ENCODE assay signal across 8 mouse cellular contexts in genomic region chr10:86705922-86706752, GRCm38 (mm10). TPM values are rescaled to one million over a fixed set of nuclear protein-coding genes. Genes with fewer than 3 reads are reported as not detected.
DNase-seq lines count a peak whose midpoint lies in the region; ATAC-seq and TF ChIP-seq lines count a peak whose summit lies in the region.

No protein-coding gene starts in this region.

- peak overlapping the region; percentile 92 for H3K4me2 ChIP-seq in CH12.LX (ENCODE audit: insufficient read depth, low read depth, poor library complexity, severe bottlenecking)
- peak overlapping the region; percentile 62 for H3K4me2 ChIP-seq in embryonic facial prominence, embryonic 14.5 days (ENCODE audit: low read depth, low read length)
- peak overlapping the region; percentile 67 for H3K4me2 ChIP-seq in heart, embryonic 12.5 days

- dilution Hi-C loops in CH12.LX (cut with MboI; ENCODE audit: extremely low pct_ligation_motif_present, extremely low pct_unique_long_range_greater_than_20kb, low sequenced_read_pairs), result no loop called here

- H3K36me3 ChIP-seq in CH12.LX (replicated peaks in 1 of 2; ENCODE audit: control insufficient read depth in 1 of 2, insufficient read depth in 1 of 2, low read length in 1 of 2), result peaks cover 27 to 34% of the 10 kb centered on the region in 2 experiments
- H3K36me3 ChIP-seq in embryonic facial prominence, embryonic 14.5 days (ENCODE audit: control insufficient read depth, insufficient read depth, low read length), result peaks cover 31% of the 10 kb centered on the region
- H3K36me3 ChIP-seq in heart, embryonic 12.5 days, result peaks cover 21% of the 10 kb centered on the region
- H3K36me3 ChIP-seq in megakaryocyte, embryonic 14.5 days (replicated peaks; ENCODE audit: low read length), result peaks cover 34% of the 10 kb centered on the region

- no peaks in the 10 kb centered on the region for H3K27me3 ChIP-seq in CH12.LX (replicated peaks)
- H3K27me3 ChIP-seq in Patski, result no peaks in the 10 kb centered on the region
- no peaks in the 10 kb centered on the region for H3K27me3 ChIP-seq in embryonic facial prominence, embryonic 14.5 days (replicated peaks; ENCODE audit: control insufficient read depth, insufficient read depth, low read length)
- no peaks in the 10 kb centered on the region for H3K27me3 ChIP-seq in heart, embryonic 12.5 days (replicated peaks)
- H3K27me3 ChIP-seq in megakaryocyte, embryonic 14.5 days (replicated peaks), result no peaks in the 10 kb centered on the region

- H3K9ac ChIP-seq in CH12.LX (ENCODE audit: insufficient read depth, low read depth), result peak overlapping the region; percentile 89
- peak overlapping the region; percentile 77 for H3K9ac ChIP-seq in embryonic facial prominence, embryonic 14.5 days (ENCODE audit: low read depth, low read length)
- peak overlapping the region; percentile 77 for H3K9ac ChIP-seq in heart, embryonic 12.5 days

- H3K79me2 ChIP-seq in CH12.LX (replicated peaks; ENCODE audit: control insufficient read depth, extremely low read depth, insufficient read depth, poor library complexity, severe bottlenecking), result peaks cover 39% of the 10 kb centered on the region

- TF ChIP-seq EP300 in CH12.LX (IDR thresholded peaks at IDR 0.05; ENCODE audit: low read length), result peak; percentile 88

- in situ Hi-C loops in CH12.LX (cut with MboI; ENCODE audit: low pct_ligation_motif_present, low pct_unique_long_range_greater_than_20kb, low sequenced_read_pairs) (no loop called here), Patski (cut with MboI; ENCODE audit: low pct_unique_long_range_greater_than_20kb) (no loop called here)

- TF ChIP-seq RAD21 in CH12.LX (IDR thresholded peaks at IDR 0.05; ENCODE audit: low read depth, low read length), result no peak; the same call in 1 of the 2 replicates

- peak; percentile 91 for DNase-seq in CH12.LX (ENCODE audit: extremely low read depth)
- peak; percentile 93 for DNase-seq in Patski (ENCODE audit: low read depth, low spot score)
- DNase-seq in embryonic facial prominence, embryonic 14.5 days (ENCODE audit: low spot score), result peak; percentile 99
- peak; percentile 82 to 85 for DNase-seq in kidney, postnatal 25 days
- peak; percentile 86 for DNase-seq in right cerebral cortex, postnatal 25 days
- no peak for DNase-seq in layer of hippocampus, adult 18-20 months (ENCODE audit: low spot score in 2 of 2)

- POLR2A ChIA-PET in Patski (lab: Charles Lee), result interaction anchor here (0.7 to 1.0 kb wide), 2 partner anchors 73 to 405 kb away, joined by 3 to 4 read pairs; no protein-coding TSS in a partner anchor

- peak overlapping the region; percentile 70 to 96 (median 79) for H3K4me3 ChIP-seq in CH12.LX (replicated peaks in 1 of 3; ENCODE audit: low read depth in 2 of 3, low read length in 2 of 3, poor library complexity in 1 of 3)
- peak overlapping the region; percentile 90 for H3K4me3 ChIP-seq in embryonic facial prominence, embryonic 14.5 days (ENCODE audit: low read depth, low read length)
- peak overlapping the region; percentile 96 for H3K4me3 ChIP-seq in heart, embryonic 12.5 days
- peak overlapping the region; percentile 99 for H3K4me3 ChIP-seq in megakaryocyte, embryonic 14.5 days (replicated peaks)

- 4% methylated on average over 33 of the region's 33 CpGs for WGBS in embryonic facial prominence, embryonic 14.5 days
- WGBS in heart, embryonic 12.5 days, result 4% methylated on average over 33 of the region's 33 CpGs

- H3K27ac ChIP-seq in CH12.LX (ENCODE audit: insufficient read depth, low read depth), result peak overlapping the region; percentile 100
- H3K27ac ChIP-seq in embryonic facial prominence, embryonic 14.5 days (replicated peaks; ENCODE audit: low read depth, low read length), result peak overlapping the region; percentile 97
- H3K27ac ChIP-seq in heart, embryonic 12.5 days (ENCODE audit: poor library complexity, severe bottlenecking), result peak overlapping the region; percentile 93

- H3K9me3 ChIP-seq in CH12.LX (replicated peaks; ENCODE audit: low read length), result no peaks in the 10 kb centered on the region
- no peaks in the 10 kb centered on the region for H3K9me3 ChIP-seq in embryonic facial prominence, embryonic 14.5 days (ENCODE audit: control insufficient read depth, low read length)
- no peaks in the 10 kb centered on the region for H3K9me3 ChIP-seq in heart, embryonic 12.5 days (replicated peaks)
- H3K9me3 ChIP-seq in megakaryocyte, embryonic 14.5 days, result no peaks in the 10 kb centered on the region

- ATAC-seq in Patski, result peak; percentile 63
- ATAC-seq in embryonic facial prominence, embryonic 14.5 days (ENCODE audit: low read depth), result peak; percentile 88
- ATAC-seq in heart, embryonic 12.5 days (ENCODE audit: insufficient number of reproducible peaks, low FRiP score), result peak; percentile 87

- CTCF ChIA-PET in Patski (lab: Charles Lee), result no interaction called here

- H3K4me1 ChIP-seq in CH12.LX (ENCODE audit: control insufficient read depth in 1 of 2, insufficient read depth in 2 of 2), result peaks cover 5 to 45% of the 10 kb centered on the region in 2 experiments; a peak in 3 of 4 replicates
- H3K4me1 ChIP-seq in embryonic facial prominence, embryonic 14.5 days (ENCODE audit: control insufficient read depth, insufficient read depth, low read length), result peaks cover 26% of the 10 kb centered on the region
- H3K4me1 ChIP-seq in heart, embryonic 12.5 days (replicated peaks), result peaks cover 32% of the 10 kb centered on the region
- peaks cover 52% of the 10 kb centered on the region for H3K4me1 ChIP-seq in megakaryocyte, embryonic 14.5 days

- TF ChIP-seq CTCF in CH12.LX (conservative IDR thresholded peaks at IDR 0.05 in 1 of 2, IDR thresholded peaks at IDR 0.05 in 1 of 2; ENCODE audit: low read depth in 2 of 2, low read length in 2 of 2), result no peak
- TF ChIP-seq CTCF in Patski (IDR thresholded peaks at IDR 0.05), result no peak

- TF ChIP-seq POLR2A in CH12.LX (IDR thresholded peaks at IDR 0.05; ENCODE audit: low read depth, low read length), result peak; percentile 33; the same call in 1 of the 2 replicates

TF ChIP-seq in CH12.LX, 34 proteins besides CTCF, POLR2A, EP300 and RAD21 (continues in another document):
- 0 out of 2 replicates have a peak, but pooled peaks have one; percentile 30 for TF ChIP-seq MYC (IDR thresholded peaks at IDR 0.05; ENCODE audit: low read depth, low read length)
- TF ChIP-seq SMC3 (IDR thresholded peaks at IDR 0.05; ENCODE audit: low read depth, low read length), result no peak
- no peak for TF ChIP-seq NRF1 (IDR thresholded peaks at IDR 0.05; ENCODE audit: low read depth, low read length)
- TF ChIP-seq ZKSCAN1 (IDR thresholded peaks at IDR 0.05; ENCODE audit: borderline replicate concordance, low read depth, low read length), result no peak
- peak; percentile 58; the same call in 1 of the 2 replicates for TF ChIP-seq NELFE (IDR thresholded peaks at IDR 0.05; ENCODE audit: low read depth, low read length)
- TF ChIP-seq MXI1 (IDR thresholded peaks at IDR 0.05; ENCODE audit: low read depth, low read length), result peak; percentile 15; the same call in 1 of the 2 replicates
- no peak; the same call in none of the 2 replicates for TF ChIP-seq SIN3A (IDR thresholded peaks at IDR 0.05; ENCODE audit: low read length)
- TF ChIP-seq UBTF (IDR thresholded peaks at IDR 0.05; ENCODE audit: low read depth, low read length), result no peak
- 0 out of 2 replicates have a peak, but pooled peaks have one; percentile 67 for TF ChIP-seq E2F4 (IDR thresholded peaks at IDR 0.05; ENCODE audit: insufficient replicate concordance, low read depth, low read length)
- TF ChIP-seq ZC3H11A (IDR thresholded peaks at IDR 0.05; ENCODE audit: low read depth, low read length), result no peak
- peak; percentile 89 for TF ChIP-seq IRF4 (IDR thresholded peaks at IDR 0.05; ENCODE audit: low read depth, low read length)
- TF ChIP-seq ELF1 (IDR thresholded peaks at IDR 0.05; ENCODE audit: low read depth, low read length), result peak; percentile 52
- no peak for TF ChIP-seq PAX5 (IDR thresholded peaks at IDR 0.05; ENCODE audit: low read length)
- TF ChIP-seq JUN (IDR thresholded peaks at IDR 0.05; ENCODE audit: insufficient read depth, low read depth, low read length), result no peak
- TF ChIP-seq MAX (IDR thresholded peaks at IDR 0.05; ENCODE audit: low read length), result no peak; the same call in 1 of the 2 replicates
- TF ChIP-seq TCF12 (IDR thresholded peaks at IDR 0.05; ENCODE audit: low read depth, low read length), result peak; percentile 79
- TF ChIP-seq ZNF384 (IDR thresholded peaks at IDR 0.05; ENCODE audit: low read depth, low read length), result peak; percentile 73; the same call in 1 of the 2 replicates
- TF ChIP-seq MEF2A (IDR thresholded peaks at IDR 0.05; ENCODE audit: borderline replicate concordance, low read depth, low read length), result peak; percentile 84

RNA-seq across cellular contexts. Expression of gene Ttc41, which starts 0.5 kb away (rescaled TPM):
- total RNA-seq in CH12.LX (2012; rRNA removed), result 4.0 and 4.4 TPM in 2 replicates
- total RNA-seq in CH12.LX (2014; rRNA removed), result 3.6 and 4.2 TPM in 2 replicates
- polyA plus RNA-seq in CH12.LX (2012; ENCODE audit: insufficient read length, low read depth), result 3.3 and 3.6 TPM in 2 replicates
- polyA plus RNA-seq in Patski (2021), result 2.0 TPM
- polyA plus RNA-seq in embryonic facial prominence, embryonic 14.5 days (2014; fragmentation: Nextera tagmentation; extraction: Ambion mirVana), result 1.1 and 1.6 TPM in 2 replicates
- polyA plus RNA-seq in heart, embryonic 12.5 days (2016; fragmentation: Nextera tagmentation; extraction: Ambion mirVana), result 1.7 and 2.3 TPM in 2 replicates
- polyA plus RNA-seq in megakaryocyte, embryonic 14.5 days (2012; ENCODE audit: insufficient read depth, low replicate concordance), result not detected in 2 replicates
- total RNA-seq in layer of hippocampus, adult 18-20 months (2021), result 1 to 10 TPM; 1.2 to 1.3 TPM

RNA-seq across cellular contexts. Expression of gene Hsp90b1, which starts 0.8 kb away (rescaled TPM):
- 635 and 991 TPM in 2 replicates for total RNA-seq in CH12.LX (2012; rRNA removed)
- total RNA-seq in CH12.LX (2014; rRNA removed), result 799 and 863 TPM in 2 replicates
- polyA plus RNA-seq in CH12.LX (2012; ENCODE audit: insufficient read length, low read depth), result 1,137 and 1,160 TPM in 2 replicates
- 974 TPM for polyA plus RNA-seq in Patski (2021)
- polyA plus RNA-seq in embryonic facial prominence, embryonic 14.5 days (2014; fragmentation: Nextera tagmentation; extraction: Ambion mirVana), result 497 and 498 TPM in 2 replicates
- polyA plus RNA-seq in heart, embryonic 12.5 days (2016; fragmentation: Nextera tagmentation; extraction: Ambion mirVana), result 574 and 590 TPM in 2 replicates
- polyA plus RNA-seq in megakaryocyte, embryonic 14.5 days (2012; ENCODE audit: insufficient read depth, low replicate concordance), result 6.4 and 61.7 TPM in 2 replicates
- 100 to 1,000 TPM; 331 to 352 TPM for total RNA-seq in layer of hippocampus, adult 18-20 months (2021)

RNA-seq across cellular contexts. Expression of gene Gm49358, which starts 57.6 kb away (rescaled TPM):
- total RNA-seq in CH12.LX (2012; rRNA removed) (1.2 and 2.0 TPM in 2 replicates), CH12.LX (2014; rRNA removed) (not detected in 2 replicates)
- polyA plus RNA-seq in CH12.LX (2012; ENCODE audit: insufficient read length, low read depth) (3.8 TPM in 1 of 2 replicates, not detected in the other), Patski (2021) (0.51 TPM)
- polyA plus RNA-seq in embryonic facial prominence, embryonic 14.5 days (2014; fragmentation: Nextera tagmentation; extraction: Ambion mirVana), result not detected in 2 replicates
- polyA plus RNA-seq in heart, embryonic 12.5 days (2016; fragmentation: Nextera tagmentation; extraction: Ambion mirVana), result not detected in 2 replicates
- not detected in 2 replicates for polyA plus RNA-seq in megakaryocyte, embryonic 14.5 days (2012; ENCODE audit: insufficient read depth, low replicate concordance)
- total RNA-seq in layer of hippocampus, adult 18-20 months (2021), result 10 to 100 TPM; 29.2 to 41.2 TPM

Comparison
In these comparisons a context has a peak if more than half of its experiments do, and no peak if none do; other contexts are left out.
1. DNase-seq: peak in CH12.LX (single experiment), Patski (single experiment), embryonic facial prominence, embryonic 14.5 days (single experiment), kidney, postnatal 25 days (2 of 2) and right cerebral cortex, postnatal 25 days (single experiment); none in layer of hippocampus, adult 18-20 months (0 of 2).
2. Peak in every context shown above with its lines, with median percentiles within 50 percentile points of each other: H3K27ac ChIP-seq, H3K4me2 ChIP-seq, H3K4me3 ChIP-seq, H3K9ac ChIP-seq and ATAC-seq.